Mouse (Mus musculus) cerebellum, adult 2 months (tissue): ENCODE results near the gene Stab2.

Experiments
- CTCF ChIP-seq: fragments of 200-500 bp; IDR thresholded peaks from 2 replicates; pipeline ENCODE4 v1.5.1; 2011; ENCODE audit warnings: low read depth, mild to moderate bottlenecking, control low read depth, low read length, moderate library complexity, borderline replicate concordance; ENCODE audit not compliant: insufficient read depth
- POLR2A ChIP-seq: fragments of 200-500 bp; IDR thresholded peaks from 2 replicates; pipeline ENCODE4 v1.6.1; 2011; ENCODE audit warnings: low read length, control low read depth, borderline replicate concordance; ENCODE audit not compliant: insufficient read depth

DNA sequence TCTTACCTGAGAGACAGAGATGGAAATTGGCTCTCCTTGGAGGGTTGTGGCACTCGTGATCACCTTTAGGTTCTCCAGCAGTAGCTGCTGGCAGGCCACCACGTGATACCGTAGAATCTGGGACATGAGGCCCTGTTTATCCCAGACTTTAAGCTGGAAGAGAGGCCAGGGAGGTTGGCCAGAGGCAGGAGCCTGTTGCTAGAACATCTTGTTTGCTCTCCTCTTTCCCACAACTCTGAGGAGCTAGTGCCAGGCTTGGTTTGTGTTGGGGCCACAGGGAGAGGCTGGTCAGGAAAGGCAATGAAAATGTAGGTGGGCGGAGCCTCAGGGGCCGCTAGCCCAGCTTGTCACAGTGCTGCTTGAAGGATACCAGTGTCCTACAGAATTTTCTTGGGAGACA, 135.2 kb downstream of the Stab2 start:
- TF ChIP-seq CTCF (no peak), POLR2A (no peak)
